Mouse (Mus musculus) gastrocnemius, adult 8-10 months (tissue): ENCODE data around the gene Aasdh. TPM values are rescaled to one million over a fixed set of nuclear protein-coding genes. Genes with fewer than 3 reads are reported as not detected.
"Not testable (repeated sequence)": the region's sequence is repeated elsewhere in the genome, so short reads cannot be mapped to it uniquely, and the experiment has no call there.

Experiments
- DNase-seq, 2 experiments: peaks; one replicate each; pipeline ENCODE4 v3.0.0; 2022; ENCODE audit warnings: low spot score in 2 of 2
- total RNA-seq, 4 experiments: library from RNA; stranded (reverse); gene quantifications; 2 replicates each; pipeline ENCODE4 v1.2.4; 2022

Gene Aasdh
- total RNA-seq, 4 experiments from 2014 or later, result 8.6 to 14.5 (median 12.0) TPM

- DNase-seq, result not testable (repeated sequence)
Measured at GRCm38 (mm10) chr5:76912522-76912921, 7.2 kb upstream of the Aasdh start.

GRCm38 (mm10) chr5:76910807-76911206 is 5.5 kb upstream of the Aasdh start:
- no peak for DNase-seq

DNA sequence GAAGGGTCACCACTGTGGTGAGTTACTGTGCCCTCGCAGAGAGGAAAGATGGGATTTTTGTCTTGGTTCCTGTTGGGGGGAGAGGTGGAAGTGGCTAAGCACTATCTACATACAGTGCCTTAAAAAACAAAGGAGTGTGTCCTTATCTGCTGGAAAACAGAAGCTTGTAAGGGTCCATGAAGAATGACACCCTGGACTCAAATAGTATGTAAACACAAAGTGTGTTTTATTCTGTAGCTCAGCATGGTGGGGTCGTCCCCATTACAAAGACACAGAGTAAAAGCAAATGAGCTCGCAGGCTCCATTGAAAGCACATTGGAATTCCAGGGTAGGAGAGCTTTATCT is 813 bp upstream of the Aasdh start:
- DNase-seq, result no peak

DNA sequence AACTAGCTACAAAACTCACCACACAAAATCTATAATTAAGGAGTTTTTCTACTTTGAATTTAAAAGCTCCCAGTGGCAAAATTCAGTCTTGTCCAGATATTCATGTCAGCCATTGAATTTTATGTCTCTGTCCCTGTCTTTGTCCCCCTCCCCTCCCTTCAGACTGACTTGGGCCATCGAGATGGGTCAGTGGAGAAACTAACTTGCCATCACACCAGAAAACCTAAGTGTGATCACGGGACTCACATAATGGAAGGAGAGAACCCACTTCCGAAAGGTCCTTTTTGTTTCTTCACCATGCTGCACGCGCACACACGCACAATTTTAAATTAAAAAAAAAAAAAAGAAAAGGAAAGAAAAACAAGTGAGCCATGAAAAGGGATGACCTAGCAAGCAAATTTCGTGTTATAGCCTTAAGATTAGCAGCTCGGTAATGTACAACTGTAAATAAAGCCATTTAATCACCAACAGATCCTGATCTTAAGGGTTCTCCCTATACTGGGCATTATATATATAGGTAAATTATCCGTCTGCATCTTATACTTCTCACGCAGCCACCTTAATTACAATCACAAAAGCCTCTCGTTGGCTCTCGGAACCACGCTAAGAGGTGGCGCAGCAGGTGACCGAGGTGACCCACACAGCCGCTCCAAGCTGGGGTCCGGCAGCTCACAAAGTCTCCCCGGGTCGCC is 455 bp downstream of the Aasdh start:
- DNase-seq, result no peak

DNA sequence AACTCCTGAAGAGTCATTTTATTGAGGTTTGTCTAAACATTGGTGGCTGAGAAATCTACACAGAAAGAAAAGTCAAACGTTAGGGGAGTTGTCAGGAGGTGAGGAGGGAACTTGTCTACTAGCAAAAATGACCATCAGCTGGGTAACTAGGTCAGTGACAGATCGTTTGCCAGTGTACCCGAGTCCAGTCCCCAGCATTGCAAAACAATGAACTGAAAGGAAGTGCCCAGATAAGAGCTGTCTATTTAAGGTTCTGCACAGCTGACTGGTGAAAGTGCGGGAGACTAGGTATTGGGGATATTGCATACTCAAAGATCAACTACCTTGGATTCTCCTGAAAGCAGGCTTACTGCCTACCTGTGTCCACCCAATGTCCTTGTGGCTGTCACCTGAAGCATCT is 3.2 kb downstream of the Aasdh start:
- DNase-seq, result no peak

- DNase-seq, result no peak
Measured at GRCm38 (mm10) chr5:76893084-76893483, 12.2 kb downstream of the Aasdh start.

- DNase-seq, result no peak
Measured at GRCm38 (mm10) chr5:76892608-76893007, 12.7 kb downstream of the Aasdh start.

DNA sequence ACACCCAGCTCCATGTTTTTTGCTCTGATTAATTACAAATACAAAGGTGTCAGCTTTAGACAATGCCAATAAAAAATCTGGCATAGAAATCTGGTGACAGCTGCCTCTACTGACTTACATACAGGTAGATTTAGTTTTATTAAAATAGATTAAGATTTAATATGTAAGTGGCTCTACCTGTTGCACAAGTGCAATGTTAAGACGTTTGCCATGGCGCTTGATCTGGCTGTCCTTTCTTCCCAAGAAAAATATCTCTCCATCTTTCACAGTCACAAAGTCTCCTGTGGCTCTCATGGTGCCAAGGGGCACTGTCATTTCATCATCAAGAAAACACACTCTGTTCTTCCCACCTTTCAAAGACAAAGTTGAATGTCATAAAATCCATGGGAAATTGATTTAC is 18.3 kb downstream of the Aasdh start:
- no peak for DNase-seq

GRCm38 (mm10) chr5:76884107-76884506 is 21.2 kb downstream of the Aasdh start:
- DNase-seq, result no peak

DNA sequence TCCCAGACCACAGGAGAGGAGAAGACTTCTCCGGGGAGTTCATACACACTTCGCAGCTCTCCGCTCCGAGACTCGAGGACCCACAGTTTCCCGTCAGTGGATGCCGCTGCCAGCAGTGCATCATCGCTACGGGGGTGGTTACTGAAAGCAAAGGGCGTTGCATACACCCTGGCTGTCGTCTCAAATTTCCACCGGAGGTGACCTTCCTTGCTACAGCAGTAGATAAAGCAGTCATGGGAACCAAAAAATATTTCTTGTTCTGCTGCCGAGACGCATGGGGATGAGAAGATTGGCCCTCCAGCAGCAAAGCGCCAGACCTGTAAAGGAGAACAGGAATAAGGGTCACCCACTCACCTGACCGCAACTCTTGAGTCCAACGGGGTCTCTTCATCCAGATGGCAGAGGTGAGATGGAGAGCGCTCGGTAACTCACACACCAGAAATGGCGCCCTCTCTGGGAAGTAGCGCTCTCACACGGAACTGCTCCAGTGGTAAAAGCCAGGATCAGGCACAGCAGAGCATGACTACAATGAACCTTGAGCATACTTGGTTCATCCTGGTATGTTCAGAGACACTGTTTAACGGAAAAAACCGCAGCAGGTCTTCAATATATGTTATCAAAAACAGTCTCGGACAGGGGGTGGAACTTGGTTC is 29.1 kb downstream of the Aasdh start:
- DNase-seq, result no peak

- DNase-seq, result no peak
Measured at GRCm38 (mm10) chr5:76869553-76869952, 35.8 kb downstream of the Aasdh start.

DNA sequence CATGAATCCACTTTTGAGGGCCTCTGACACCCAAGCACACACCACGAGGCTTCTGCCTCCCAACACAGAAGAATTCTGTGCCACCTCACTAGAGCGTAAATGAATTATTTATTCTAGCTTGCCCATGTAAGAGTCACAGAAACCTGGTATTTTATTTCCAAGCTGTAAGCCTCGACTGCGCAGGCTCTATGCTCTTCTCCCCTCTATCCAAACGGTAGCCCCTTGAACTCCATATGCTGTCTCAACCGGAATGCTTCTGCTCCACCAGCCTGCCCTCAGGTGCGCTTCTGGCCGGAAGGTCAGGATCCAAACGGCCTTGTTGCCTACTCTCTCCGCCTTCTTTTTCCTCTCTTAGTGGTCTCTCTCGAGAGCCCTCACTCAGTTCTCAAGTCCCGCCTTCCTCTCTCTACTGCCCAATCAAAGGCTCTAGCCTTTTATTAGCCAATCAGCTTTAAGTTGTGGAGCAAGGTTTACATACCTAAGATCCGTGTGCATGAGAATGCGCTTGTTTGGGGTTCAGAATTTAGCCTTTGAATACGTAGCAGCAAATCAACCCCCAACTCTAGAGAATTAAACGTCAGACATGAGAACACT is 36.5 kb downstream of the Aasdh start:
- DNase-seq, result no peak

GRCm38 (mm10) chr5:76866819-76867218 is 38.5 kb downstream of the Aasdh start:
- no peak for DNase-seq

DNA sequence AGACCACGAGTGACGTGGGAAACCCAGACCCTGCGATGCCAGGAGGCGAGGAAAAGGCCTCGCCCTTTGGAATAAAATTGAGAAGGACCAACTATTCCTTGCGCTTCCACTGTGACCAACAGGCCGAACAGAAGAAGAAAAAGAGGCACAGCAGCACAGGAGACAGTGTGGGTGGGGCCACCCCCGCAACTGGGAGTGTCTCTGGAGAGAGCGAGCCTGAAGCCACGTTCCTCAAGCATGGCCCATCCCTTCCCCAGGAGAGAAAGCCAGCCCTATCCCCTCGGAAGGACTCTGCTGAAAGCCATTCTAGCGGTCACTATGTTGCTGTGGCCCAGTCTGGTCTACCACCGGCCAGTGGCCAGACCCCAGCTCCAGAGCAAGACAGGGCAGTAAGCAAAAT is 46.9 kb downstream of the Aasdh start:
- DNase-seq, result no peak

DNA sequence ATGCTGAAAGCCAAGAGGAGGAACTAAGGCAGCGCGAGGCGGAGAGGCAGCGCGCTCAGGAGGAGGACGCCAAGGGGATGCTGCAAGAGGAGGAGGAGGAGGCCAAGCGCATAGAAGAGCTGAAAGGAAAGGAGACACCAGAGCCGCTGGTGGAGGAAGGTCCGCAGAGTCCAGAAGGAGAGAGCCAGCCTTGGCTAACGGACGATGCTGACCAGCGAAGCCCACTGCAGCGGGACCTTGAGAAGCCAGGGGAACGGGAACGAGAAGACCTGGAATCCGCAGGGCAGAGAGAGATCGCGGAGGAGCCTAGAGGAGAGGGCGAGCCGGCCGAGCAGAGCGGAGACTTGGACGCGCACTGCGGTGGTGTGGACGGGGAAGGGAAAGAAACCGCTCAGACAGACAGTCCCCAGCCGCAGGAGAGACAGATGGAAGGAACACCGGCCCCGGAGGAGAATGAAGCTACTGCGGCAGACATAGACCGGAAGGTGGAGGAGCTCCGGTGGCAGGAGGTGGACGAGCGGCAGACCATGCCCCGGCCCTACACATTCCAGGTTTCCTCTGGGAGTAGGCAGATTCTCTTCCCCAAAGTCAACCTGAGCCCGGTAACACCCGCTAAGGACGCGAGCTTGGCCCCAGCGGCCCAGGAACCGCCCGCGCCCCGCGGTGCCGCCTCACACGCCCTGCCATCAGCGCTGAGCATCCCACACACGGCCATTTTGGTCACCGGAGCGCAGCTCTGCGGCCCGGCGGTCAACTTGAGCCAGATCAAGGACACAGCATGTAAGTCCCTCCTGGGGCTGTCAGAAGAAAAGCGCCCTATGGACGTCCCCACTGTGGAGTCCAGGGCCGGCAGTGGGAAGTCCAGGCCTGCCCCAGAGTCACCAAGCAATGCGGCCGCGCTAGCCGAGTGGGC is 48.0 kb downstream of the Aasdh start:
- no peak for DNase-seq

DNA sequence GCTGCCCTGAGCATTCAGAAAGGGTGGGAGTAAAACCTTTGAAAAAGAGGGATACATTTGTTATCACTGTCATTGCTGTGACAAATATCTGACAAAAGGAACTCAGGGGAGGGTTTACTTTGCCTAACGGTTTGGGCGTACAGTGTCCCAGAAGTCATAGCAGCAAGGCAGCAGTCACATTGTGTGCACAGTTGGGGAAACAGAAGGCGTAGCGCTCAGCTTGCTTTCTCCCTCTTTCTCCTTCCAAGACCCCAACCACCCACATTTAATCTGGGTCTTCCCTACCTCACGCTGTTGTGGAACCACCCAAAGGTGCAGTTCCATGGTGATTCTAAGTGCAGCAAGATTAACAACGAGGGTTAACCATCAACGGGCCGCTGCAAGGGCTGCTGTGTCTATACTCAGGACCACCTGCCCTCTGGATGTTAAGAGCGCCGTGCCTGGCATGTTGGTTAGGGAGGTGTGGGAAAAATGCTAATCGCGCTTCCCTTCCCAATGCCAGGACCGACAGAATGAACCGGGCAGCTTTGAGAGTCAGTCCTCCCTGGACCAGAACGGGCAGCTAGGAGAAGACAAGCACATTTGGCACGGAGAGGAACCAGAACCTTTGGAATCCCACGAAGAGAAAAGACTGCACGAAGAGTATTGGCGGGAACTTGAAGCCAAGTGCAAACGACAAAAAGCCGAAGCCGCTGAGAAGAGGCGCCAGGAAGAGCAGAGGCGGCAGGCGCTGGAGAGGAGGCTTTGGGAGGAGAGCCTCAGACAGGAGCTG is 49.3 kb downstream of the Aasdh start:
- DNase-seq, result no peak

DNA sequence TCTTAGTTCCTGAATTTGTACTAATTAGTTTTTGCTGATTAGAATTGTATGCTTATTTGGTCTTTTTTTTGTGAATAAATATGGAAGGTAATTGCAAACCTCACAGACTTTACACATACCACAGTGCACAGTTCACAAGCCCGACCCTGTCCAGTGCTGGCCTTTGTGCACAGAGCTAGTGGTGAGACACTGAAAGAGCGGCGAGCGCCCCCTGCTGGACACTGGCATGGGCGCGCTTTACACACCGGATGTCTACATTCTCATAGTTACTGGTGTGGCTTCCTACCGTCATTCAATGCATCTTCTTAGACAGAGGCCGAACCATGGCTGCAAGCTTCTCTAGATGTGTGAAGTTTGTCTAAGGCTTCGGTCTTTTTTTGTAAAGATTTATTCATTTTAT is 51.8 kb downstream of the Aasdh start:
- peak; percentile 47 to 56 for DNase-seq

- DNase-seq, result no peak
Measured at GRCm38 (mm10) chr5:76851316-76851715, 54.0 kb downstream of the Aasdh start.

GRCm38 (mm10) chr5:76847106-76847505 is 58.2 kb downstream of the Aasdh start:
- DNase-seq, result no peak

DNA sequence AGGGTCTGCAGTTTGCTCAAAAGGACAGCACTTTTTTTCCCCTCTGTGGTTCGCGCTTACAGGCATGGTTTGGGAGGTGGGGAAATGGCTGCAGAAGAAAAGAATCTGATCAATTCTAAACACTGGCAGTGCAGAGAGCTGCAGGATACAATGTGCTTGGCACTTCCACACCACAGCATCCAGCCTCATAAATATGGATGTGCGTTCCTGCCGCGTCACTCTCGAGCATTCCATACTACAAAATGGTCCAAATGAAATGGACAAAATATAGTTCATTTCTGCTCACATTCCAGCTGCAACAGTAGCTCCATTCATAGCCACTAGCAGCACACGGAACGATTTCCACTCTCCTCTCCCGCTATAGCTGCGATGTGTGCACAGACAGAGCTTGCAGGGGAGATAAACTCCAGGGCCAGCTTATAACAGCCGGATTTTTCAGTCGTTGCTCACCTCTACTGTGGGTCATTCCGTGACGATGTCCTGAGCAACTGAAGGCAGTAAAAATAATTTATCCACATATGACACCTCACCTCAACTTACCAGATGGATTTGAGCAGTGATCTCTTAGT is 60.6 kb downstream of the Aasdh start:
- no peak for DNase-seq
